Mouse (Mus musculus) heart, embryonic 14.5 days (tissue): Measurements from ENCODE around the gene Zfp607a. TPM values are rescaled to one million over a fixed set of nuclear protein-coding genes. Genes with fewer than 3 reads are reported as not detected.
"Not testable (repeated sequence)": the region's sequence is repeated elsewhere in the genome, so short reads cannot be mapped to it uniquely, and the experiment has no call there.

Source experiments
- ATAC-seq: fragments of 200-750 bp; cut with Nextera tagmentation; 2 replicates; pipeline ENCODE4 v1.8.0; 2017; ENCODE audit warnings: low read depth, moderate TSS enrichment; ENCODE audit not compliant: insufficient number of reproducible peaks, insufficient read depth, low FRiP score
- H3K27ac ChIP-seq, 2 experiments: fragments of 200-500 bp in 1 of 2; fragments of 300-500 bp in 1 of 2; sonication (generic) in 1 of 2; replicated peaks in 1 of 2; 2 replicates each; pipeline ENCODE4 v1.5.1; 2012 to 2014; ENCODE audit warnings: low read depth in 2 of 2, low read length in 2 of 2, control low read depth in 1 of 2, mild to moderate bottlenecking in 1 of 2, mixed read lengths in 1 of 2; ENCODE audit not compliant: control insufficient read depth in 1 of 2, insufficient read depth in 1 of 2
- H3K27me3 ChIP-seq: fragments of 300-500 bp; sonication (generic); 2 replicates; pipeline ENCODE4 v1.6.1; 2014; ENCODE audit warnings: mild to moderate bottlenecking, low read length, control low read depth; ENCODE audit not compliant: control insufficient read depth, insufficient read depth
- H3K36me3 ChIP-seq: fragments of 300-500 bp; sonication (generic); 2 replicates; pipeline ENCODE4 v1.6.1; 2014; ENCODE audit warnings: mild to moderate bottlenecking, control low read depth, low read length, mixed read lengths; ENCODE audit not compliant: control insufficient read depth, insufficient read depth
- H3K4me1 ChIP-seq, 2 experiments: fragments of 200-500 bp in 1 of 2; fragments of 300-500 bp in 1 of 2; sonication (generic) in 1 of 2; 2 replicates each; pipeline ENCODE4 v1.6.1; 2012 to 2014; ENCODE audit warnings: low read length in 2 of 2, control low read depth in 1 of 2, mixed read lengths in 1 of 2; ENCODE audit not compliant: control insufficient read depth in 2 of 2, insufficient read depth in 2 of 2
- H3K4me2 ChIP-seq: fragments of 300-500 bp; sonication (generic); 2 replicates; pipeline ENCODE4 v1.6.1; 2014; ENCODE audit warnings: mild to moderate bottlenecking, low read length
- H3K4me3 ChIP-seq, 2 experiments: fragments of 200-500 bp in 1 of 2; fragments of 300-500 bp in 1 of 2; sonication (generic) in 1 of 2; 2 replicates each; pipeline ENCODE4 v1.5.1; 2012 to 2014; ENCODE audit warnings: low read length in 2 of 2, mild to moderate bottlenecking in 2 of 2, control low read depth in 1 of 2, low read depth in 1 of 2, moderate library complexity in 1 of 2; ENCODE audit not compliant: control insufficient read depth in 1 of 2, insufficient read depth in 1 of 2
- H3K9ac ChIP-seq: fragments of 300-500 bp; sonication (generic); 2 replicates; pipeline ENCODE4 v1.6.1; 2014; ENCODE audit warnings: mild to moderate bottlenecking, low read length
- H3K9me3 ChIP-seq: fragments of 300-500 bp; sonication (generic); 2 replicates; pipeline ENCODE4 v1.6.1; 2016; ENCODE audit warnings: low read length, control low read depth; ENCODE audit not compliant: control insufficient read depth
- WGBS: fragments of 180-500 bp; shearing (Covaris S2); extraction: QIAGEN DNeasy Blood & Tissue Kit; methylation state at CpG from one replicate; pipeline ENCODE4 v1.1.7; 2014; 5-methylcytosine and 5-hydroxymethylcytosine counted together
- polyA plus RNA-seq: library from polyadenylated mRNA; unstranded; fragments of >200 nt; fragmentation: Nextera tagmentation; extraction: Ambion mirVana; gene quantifications from 2 replicates; pipeline ENCODE4 v1.2.1, GENCODE M21; 2014

Zfp607a gene
- polyA plus RNA-seq, 1 experiment from 2014 or later = 3.8 TPM

DNA sequence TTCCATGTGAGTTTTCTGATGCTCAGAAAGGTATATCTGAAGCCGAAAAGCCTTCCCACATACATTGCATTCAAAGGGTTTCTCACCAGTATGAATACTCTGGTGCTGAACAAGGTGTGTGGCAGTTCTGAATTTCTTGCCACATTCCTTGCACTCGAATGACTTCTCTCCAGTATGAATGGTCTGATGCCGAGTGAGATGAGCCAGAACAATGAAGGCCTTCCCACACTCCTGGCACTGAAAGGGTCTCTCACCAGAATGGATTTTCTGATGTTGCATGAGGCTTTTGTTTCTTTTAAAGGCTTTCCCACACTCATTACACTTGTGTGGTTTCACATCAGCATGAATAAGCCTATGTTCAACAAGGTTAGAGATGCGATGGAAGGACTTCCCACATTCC is 53.6 kb downstream of the Zfp607a start:
- not testable (repeated sequence) for H3K9me3 ChIP-seq, H3K4me2 ChIP-seq, H3K27ac ChIP-seq, H3K4me3 ChIP-seq, H3K27me3 ChIP-seq, ATAC-seq, H3K9ac ChIP-seq, H3K4me1 ChIP-seq
- WGBS = 91% methylated on average over 3 of the region's 4 CpGs
- peaks cover 33% of the 10 kb centered on the region for H3K36me3 ChIP-seq

DNA sequence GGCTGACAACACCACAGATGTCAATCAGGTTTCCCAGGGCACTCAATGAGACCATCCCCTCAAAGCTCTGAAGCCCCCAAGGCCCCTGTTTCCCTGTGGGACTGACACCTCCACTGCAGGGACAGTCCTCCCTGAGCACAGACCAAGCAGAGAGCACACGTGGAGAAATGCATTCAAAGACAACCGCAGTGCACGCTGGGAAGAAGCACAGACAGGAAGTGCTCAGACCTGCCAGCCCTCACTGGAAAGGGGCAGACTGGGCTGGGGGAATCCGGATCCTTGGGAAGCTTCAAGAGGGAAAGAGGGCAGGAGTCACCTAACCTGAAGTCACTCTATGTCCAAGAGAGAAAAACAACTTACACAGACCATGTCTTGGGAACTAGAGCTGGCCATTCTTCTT is 69.7 kb downstream of the Zfp607a start:
- H3K4me2 ChIP-seq, H3K4me1 ChIP-seq, H3K9me3 ChIP-seq, H3K9ac ChIP-seq, ATAC-seq, H3K27ac ChIP-seq, H3K27me3 ChIP-seq, H3K4me3 ChIP-seq: not testable (repeated sequence)
- WGBS = 44% methylated on average over 4 of the region's 4 CpGs
- H3K36me3 ChIP-seq = peaks cover 19% of the 10 kb centered on the region

DNA sequence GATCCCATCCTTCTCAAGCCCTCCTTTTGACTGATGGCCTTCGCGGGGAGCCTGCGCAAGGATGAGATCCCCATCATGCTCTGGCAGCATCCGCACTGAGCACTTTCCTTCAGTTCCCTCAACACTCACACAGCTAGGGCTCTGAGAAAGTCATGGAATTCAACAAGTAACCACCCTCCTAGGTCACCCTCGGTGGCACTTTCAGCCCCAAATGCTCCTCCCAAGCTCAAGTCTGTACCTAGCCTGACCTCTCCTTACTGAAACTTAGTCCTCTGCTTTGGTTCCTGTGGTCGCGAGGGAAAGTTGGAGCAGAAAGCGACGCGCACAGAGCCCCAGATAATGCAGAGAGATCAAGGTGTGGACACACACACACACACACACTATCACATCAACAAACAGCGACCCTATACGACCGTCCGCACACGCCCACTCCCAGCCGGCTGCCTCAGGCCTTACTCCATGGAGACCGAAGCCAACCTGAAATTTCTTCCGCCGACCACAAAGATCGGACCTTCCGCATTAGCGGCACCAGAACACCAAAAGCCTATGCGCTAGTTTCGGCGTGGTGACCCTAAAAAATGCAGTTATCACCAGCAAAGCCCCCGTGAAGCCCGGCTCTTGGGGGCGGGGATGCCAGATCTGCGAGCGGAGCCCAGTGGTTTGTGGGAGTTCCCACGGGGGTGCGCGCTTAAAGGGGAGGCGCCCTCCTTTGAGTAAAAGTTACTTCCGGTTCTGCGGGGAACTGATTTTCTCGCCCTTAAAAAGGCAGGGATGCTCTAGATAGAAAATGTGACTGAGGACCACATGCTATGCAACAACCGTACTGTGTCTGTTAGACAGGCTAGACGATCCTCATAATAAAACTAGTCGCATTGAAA is 71.7 kb downstream of the Zfp607a start, which contains the start of gene Zfp974:
TSS of gene Zfp974 (minus strand) at position 643 of the 878 bp plus-strand sequence.
- H3K4me3 ChIP-seq = peak within 1 kb of the TSS; percentile 71 to 73
- H3K4me1 ChIP-seq = peaks cover 0 to 6% of the 10 kb centered on the region in 2 experiments; a peak in 3 of 4 replicates
- peak within 1 kb of the TSS; percentile 82 for H3K9ac ChIP-seq
- peak within 1 kb of the TSS in 1 of 2 experiments; percentile 48; a peak in 1 of 4 replicates for H3K27ac ChIP-seq
- no peaks in the 10 kb centered on the region for H3K9me3 ChIP-seq
- H3K27me3 ChIP-seq = no peaks in the 10 kb centered on the region
- peaks cover 16% of the 10 kb centered on the region for H3K36me3 ChIP-seq
- peak within 1 kb of the TSS; percentile 73 for H3K4me2 ChIP-seq
- ATAC-seq = peak; percentile 47; the same call in 1 of the 2 replicates
- 4% methylated on average over 40 of the region's 40 CpGs for WGBS

Other genes starting within 250 kb of the Zfp607a start
- gene Ttc9b, start 203.6 kb upstream of the Zfp607a start, polyA plus RNA-seq = 0.32 TPM in 1 of 2 replicates, not detected in the other
- gene Map3k10, start 182.9 kb upstream of the Zfp607a start, polyA plus RNA-seq = 3.8 and 4.3 TPM in 2 replicates
- gene Zfp607b, start 168.2 kb upstream of the Zfp607a start, polyA plus RNA-seq = 2.2 and 2.5 TPM in 2 replicates
- 16.9 and 17.9 TPM in 2 replicates for gene Zfp60, start 126.1 kb upstream of the Zfp607a start, polyA plus RNA-seq
- 1.2 TPM in 2 replicates for gene Zfp626, start 50.3 kb upstream of the Zfp607a start, polyA plus RNA-seq
- gene Zfp59, start 18.9 kb upstream of the Zfp607a start, polyA plus RNA-seq = 5.2 and 6.7 TPM in 2 replicates
- 8.3 and 9.5 TPM in 2 replicates for gene Zfp974, start 71.9 kb downstream of the Zfp607a start, polyA plus RNA-seq
- gene Zfp780b, start 121.6 kb downstream of the Zfp607a start, polyA plus RNA-seq = 13.1 and 13.2 TPM in 2 replicates
- 1.9 and 2.2 TPM in 2 replicates for gene Zfp850, start 156.6 kb downstream of the Zfp607a start, polyA plus RNA-seq
- gene Psmc4, start 192.6 kb downstream of the Zfp607a start, polyA plus RNA-seq = 212 and 221 TPM in 2 replicates
- not detected in 2 replicates for gene Fcgbp, start 213.7 kb downstream of the Zfp607a start, polyA plus RNA-seq